Mouse (Mus musculus) intestine, embryonic 14.5 days (tissue): ENCODE results near the gene Ubash3b. TPM values are rescaled to one million over a fixed set of nuclear protein-coding genes. Genes with fewer than 3 reads are reported as not detected.

Source experiments
- ATAC-seq: fragments of 200-750 bp; cut with Nextera tagmentation; replicated peaks from 2 replicates; pipeline ENCODE4 v1.8.0; 2017; ENCODE audit warnings: low read depth, moderate number of reproducible peaks, moderate TSS enrichment, moderate library complexity; ENCODE audit not compliant: low FRiP score, low TSS enrichment
- DNase-seq: peaks from one replicate; pipeline ENCODE4 v3.0.0-alpha.2; 2018; ENCODE audit warnings: low spot score
- H3K27ac ChIP-seq: fragments of 300-500 bp; sonication (generic); 2 replicates; pipeline ENCODE4 v1.5.1; 2014; ENCODE audit warnings: low read depth, mild to moderate bottlenecking, control low read depth
- H3K27me3 ChIP-seq: fragments of 300-500 bp; sonication (generic); replicated peaks from 2 replicates; pipeline ENCODE4 v1.6.1; 2014; ENCODE audit warnings: low read length, control low read depth; ENCODE audit not compliant: control insufficient read depth, insufficient read depth
- H3K36me3 ChIP-seq: fragments of 300-500 bp; sonication (generic); 2 replicates; pipeline ENCODE4 v1.6.1; 2014; ENCODE audit warnings: low read length, control low read depth; ENCODE audit not compliant: control insufficient read depth, insufficient read depth
- H3K4me1 ChIP-seq: fragments of 300-500 bp; sonication (generic); replicated peaks from 2 replicates; pipeline ENCODE4 v1.6.1; 2014; ENCODE audit warnings: low read length, control low read depth, mixed read lengths; ENCODE audit not compliant: control insufficient read depth, insufficient read depth
- H3K4me2 ChIP-seq: fragments of 300-500 bp; sonication (generic); 2 replicates; pipeline ENCODE4 v1.6.1; 2014; ENCODE audit warnings: low read length
- H3K4me3 ChIP-seq: fragments of 300-500 bp; sonication (generic); 2 replicates; pipeline ENCODE4 v1.5.1; 2014; ENCODE audit warnings: low read depth, low read length, control low read depth, mixed read lengths
- H3K9ac ChIP-seq: fragments of 300-500 bp; sonication (generic); 2 replicates; pipeline ENCODE4 v1.6.1; 2014; ENCODE audit warnings: mild to moderate bottlenecking, low read length
- H3K9me3 ChIP-seq: fragments of 300-500 bp; sonication (generic); 2 replicates; pipeline ENCODE4 v1.6.1; 2016; ENCODE audit warnings: low read length, control low read depth; ENCODE audit not compliant: control insufficient read depth
- WGBS: fragments of 180-500 bp; shearing (Covaris S2); extraction: QIAGEN DNeasy Blood & Tissue Kit; methylation state at CpG from one replicate; pipeline ENCODE4 v1.1.7; 2014; 5-methylcytosine and 5-hydroxymethylcytosine counted together
- polyA plus RNA-seq: library from polyadenylated mRNA; unstranded; fragments of >200 nt; fragmentation: Nextera tagmentation; extraction: Ambion mirVana; gene quantifications from 2 replicates; pipeline ENCODE4 v1.2.1, GENCODE M21; 2014

Ubash3b gene
- polyA plus RNA-seq, 1 experiment from 2014 or later, result 5.5 TPM

GRCm38 (mm10) chr9:41051080-41051932, 110.2 kb downstream of the Ubash3b start:
- H3K4me1 ChIP-seq, result no peaks in the 10 kb centered on the region
- DNase-seq (no peak), ATAC-seq (no peak)
- H3K9ac ChIP-seq, result no peak overlapping the region
- H3K4me2 ChIP-seq, result no peak overlapping the region
- no peaks in the 10 kb centered on the region for H3K36me3 ChIP-seq
- H3K27me3 ChIP-seq, result no peaks in the 10 kb centered on the region
- 48% methylated on average over 11 of the region's 11 CpGs for WGBS
- H3K9me3 ChIP-seq, result no peaks in the 10 kb centered on the region
- no peak overlapping the region for H3K27ac ChIP-seq
- H3K4me3 ChIP-seq, result no peak overlapping the region

GRCm38 (mm10) chr9:41050331-41051079, 111.0 kb downstream of the Ubash3b start:
- H3K4me3 ChIP-seq, result no peak overlapping the region
- WGBS, result 48% methylated on average over 12 of the region's 12 CpGs
- no peak overlapping the region for H3K4me2 ChIP-seq
- no peak overlapping the region for H3K9ac ChIP-seq
- no peaks in the 10 kb centered on the region for H3K36me3 ChIP-seq
- no peaks in the 10 kb centered on the region for H3K4me1 ChIP-seq
- no peak overlapping the region for H3K27ac ChIP-seq
- DNase-seq (no peak), ATAC-seq (no peak)
- no peaks in the 10 kb centered on the region for H3K27me3 ChIP-seq
- H3K9me3 ChIP-seq, result no peaks in the 10 kb centered on the region

- WGBS, result 79% methylated on average over 7 of the region's 7 CpGs
- ATAC-seq (no peak), DNase-seq (no peak)
- Histone ChIP-seq H3K9me3 (no peaks in the 10 kb centered on the region), H3K4me3 (no peak overlapping the region), H3K27ac (no peak overlapping the region), H3K4me2 (no peak overlapping the region), H3K27me3 (no peaks in the 10 kb centered on the region), H3K36me3 (no peaks in the 10 kb centered on the region), H3K4me1 (no peaks in the 10 kb centered on the region), H3K9ac (no peak overlapping the region)
These were observed 112.2 kb downstream of the Ubash3b start for GRCm38 (mm10) chr9:41049282-41049681.

GRCm38 (mm10) chr9:41048820-41049219, 112.7 kb downstream of the Ubash3b start:
- H3K4me1 ChIP-seq, result no peaks in the 10 kb centered on the region
- H3K36me3 ChIP-seq, result no peaks in the 10 kb centered on the region
- no peak overlapping the region for H3K9ac ChIP-seq
- H3K4me3 ChIP-seq, result no peak overlapping the region
- ATAC-seq (no peak), DNase-seq (no peak)
- 81% methylated on average over 3 of the region's 3 CpGs for WGBS
- H3K4me2 ChIP-seq, result no peak overlapping the region
- no peak overlapping the region for H3K27ac ChIP-seq
- H3K9me3 ChIP-seq, result no peaks in the 10 kb centered on the region
- no peaks in the 10 kb centered on the region for H3K27me3 ChIP-seq

- H3K27ac ChIP-seq, result no peak overlapping the region
- no peaks in the 10 kb centered on the region for H3K4me1 ChIP-seq
- H3K9me3 ChIP-seq, result no peaks in the 10 kb centered on the region
- DNase-seq, result no peak
- ATAC-seq, result no peak
- no peaks in the 10 kb centered on the region for H3K27me3 ChIP-seq
- WGBS, result 95% methylated on average over 7 of the region's 7 CpGs
- no peak overlapping the region for H3K4me3 ChIP-seq
- H3K4me2 ChIP-seq, result no peak overlapping the region
- H3K9ac ChIP-seq, result no peak overlapping the region
- H3K36me3 ChIP-seq, result no peaks in the 10 kb centered on the region
These were observed 113.3 kb downstream of the Ubash3b start for GRCm38 (mm10) chr9:41048216-41048615.

GRCm38 (mm10) chr9:41047654-41048053, 113.8 kb downstream of the Ubash3b start:
- Histone ChIP-seq H3K27ac (no peak overlapping the region), H3K36me3 (no peaks in the 10 kb centered on the region), H3K4me3 (no peak overlapping the region), H3K4me1 (no peaks in the 10 kb centered on the region), H3K9me3 (no peaks in the 10 kb centered on the region), H3K4me2 (no peak overlapping the region), H3K9ac (no peak overlapping the region), H3K27me3 (no peaks in the 10 kb centered on the region)
- DNase-seq (no peak), ATAC-seq (no peak)
- 84% methylated on average over 2 of the region's 2 CpGs for WGBS

- Histone ChIP-seq H3K4me2 (no peak overlapping the region), H3K27ac (no peak overlapping the region), H3K9me3 (no peaks in the 10 kb centered on the region), H3K36me3 (no peaks in the 10 kb centered on the region), H3K4me1 (no peaks in the 10 kb centered on the region), H3K9ac (no peak overlapping the region), H3K4me3 (no peak overlapping the region), H3K27me3 (no peaks in the 10 kb centered on the region)
- no peak for ATAC-seq
- WGBS, result 18% methylated on average over 3 of the region's 3 CpGs
- peak; percentile 93 for DNase-seq
These were observed 116.9 kb downstream of the Ubash3b start for GRCm38 (mm10) chr9:41044626-41045025.

- Histone ChIP-seq H3K9ac (no peak overlapping the region), H3K4me3 (no peak overlapping the region), H3K27ac (no peak overlapping the region), H3K4me1 (no peaks in the 10 kb centered on the region), H3K4me2 (no peak overlapping the region), H3K27me3 (no peaks in the 10 kb centered on the region), H3K36me3 (no peaks in the 10 kb centered on the region), H3K9me3 (no peaks in the 10 kb centered on the region)
- no peak for ATAC-seq
- WGBS, result 91% methylated on average over 5 of the region's 5 CpGs
- no peak for DNase-seq
These were observed 117.9 kb downstream of the Ubash3b start for GRCm38 (mm10) chr9:41043641-41044040.
